Mouse (Mus musculus) heart, embryonic 16.5 days (tissue): ENCODE data around the gene Vamp4. TPM values are rescaled to one million over a fixed set of nuclear protein-coding genes. Genes with fewer than 3 reads are reported as not detected.

Experiments used
- ATAC-seq: fragments of 200-750 bp; cut with Nextera tagmentation; replicated peaks from 2 replicates; pipeline ENCODE4 v1.8.0; 2017; ENCODE audit warnings: moderate number of reproducible peaks; ENCODE audit not compliant: insufficient read depth, low FRiP score; ENCODE audit errors: extremely low read depth
- H3K27ac ChIP-seq: fragments of 300-500 bp; sonication (generic); 2 replicates; pipeline ENCODE4 v1.5.1; 2014; ENCODE audit warnings: mild to moderate bottlenecking, low read length, control low read depth, moderate library complexity
- H3K27me3 ChIP-seq: fragments of 300-500 bp; sonication (generic); 2 replicates; pipeline ENCODE4 v1.6.1; 2014; ENCODE audit warnings: low read length, mixed read lengths; ENCODE audit not compliant: control insufficient read depth, insufficient read depth
- H3K36me3 ChIP-seq: fragments of 300-500 bp; sonication (generic); 2 replicates; pipeline ENCODE4 v1.6.1; 2014; ENCODE audit not compliant: control insufficient read depth, insufficient read depth
- H3K4me1 ChIP-seq: fragments of 300-500 bp; sonication (generic); 2 replicates; pipeline ENCODE4 v1.6.1; 2014; ENCODE audit warnings: low read length, mixed read lengths; ENCODE audit not compliant: control insufficient read depth, insufficient read depth
- H3K4me2 ChIP-seq: fragments of 300-500 bp; sonication (generic); 2 replicates; pipeline ENCODE4 v1.6.1; 2014; ENCODE audit warnings: low read depth, mild to moderate bottlenecking, control low read depth, low read length
- H3K4me3 ChIP-seq: fragments of 300-500 bp; sonication (generic); 2 replicates; pipeline ENCODE4 v1.5.1; 2014; ENCODE audit warnings: mild to moderate bottlenecking, control low read depth, low read length
- H3K9ac ChIP-seq: fragments of 300-500 bp; sonication (generic); 2 replicates; pipeline ENCODE4 v1.6.1; 2014; ENCODE audit warnings: low read length, control low read depth
- H3K9me3 ChIP-seq: fragments of 300-500 bp; sonication (generic); replicated peaks from 2 replicates; pipeline ENCODE4 v1.6.1; 2016; ENCODE audit warnings: low read length; ENCODE audit not compliant: control insufficient read depth
- WGBS: fragments of 180-500 bp; shearing (Covaris S2); extraction: QIAGEN DNeasy Blood & Tissue Kit; methylation state at CpG from one replicate; pipeline ENCODE4 v1.1.7; 2014; 5-methylcytosine and 5-hydroxymethylcytosine counted together
- polyA plus RNA-seq: library from polyadenylated mRNA; unstranded; fragments of >200 nt; fragmentation: Nextera tagmentation; extraction: Ambion mirVana; gene quantifications from 2 replicates; pipeline ENCODE4 v1.2.1, GENCODE M21; 2015

Vamp4 gene
- polyA plus RNA-seq, 1 experiment from 2014 or later = 37.7 TPM

- no peaks in the 10 kb centered on the region for H3K27me3 ChIP-seq
- H3K4me3 ChIP-seq = peak overlapping the region; percentile 99
- peaks cover 2% of the 10 kb centered on the region; the same call in 1 of the 2 replicates for H3K9me3 ChIP-seq
- H3K36me3 ChIP-seq = peaks cover 15% of the 10 kb centered on the region
- peaks cover 12% of the 10 kb centered on the region for H3K4me1 ChIP-seq
- ATAC-seq = peak; percentile 50
- peak overlapping the region; percentile 93 for H3K27ac ChIP-seq
- peak overlapping the region; percentile 98 for H3K9ac ChIP-seq
- peak overlapping the region; percentile 86 for H3K4me2 ChIP-seq
- WGBS = under 1% methylated on average over 42 of the region's 46 CpGs
Observed at GRCm38 (mm10) chr1:162570931-162571601, 751 bp downstream of the Vamp4 start.

DNA sequence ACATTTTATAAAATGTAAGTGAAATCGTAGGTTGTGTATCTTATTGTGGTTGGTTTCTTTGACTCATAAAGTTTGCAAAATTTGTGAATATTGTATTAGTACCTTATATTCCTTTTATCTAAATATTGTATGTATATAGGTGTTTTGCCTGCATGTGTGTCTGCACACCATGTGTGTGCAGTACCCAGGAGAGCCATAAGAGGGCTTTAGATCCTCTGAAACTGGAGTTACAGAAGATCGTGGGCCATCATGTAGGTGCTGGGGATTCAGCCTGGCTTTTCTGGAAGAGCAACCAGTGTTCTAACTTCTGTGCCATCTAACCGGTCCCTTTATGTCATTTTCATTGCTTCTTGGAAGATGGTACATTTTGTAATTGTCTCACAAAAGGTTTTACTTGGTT lies 4.8 kb downstream of the Vamp4 start:
- WGBS = 91% methylated on average over 3 of the region's 3 CpGs

GRCm38 (mm10) chr1:162582884-162583283 lies 12.6 kb downstream of the Vamp4 start:
- WGBS = 77% methylated on average over 2 of the region's 2 CpGs
- no peak overlapping the region for H3K27ac ChIP-seq
- no peak overlapping the region for H3K4me3 ChIP-seq
- H3K4me1 ChIP-seq = no peaks in the 10 kb centered on the region
- H3K9ac ChIP-seq = no peak overlapping the region
- H3K27me3 ChIP-seq = no peaks in the 10 kb centered on the region
- ATAC-seq = no peak
- no peaks in the 10 kb centered on the region for H3K9me3 ChIP-seq
- H3K4me2 ChIP-seq = no peak overlapping the region
- peaks cover 21% of the 10 kb centered on the region for H3K36me3 ChIP-seq

More for the DNA sequence above, 4.8 kb downstream of the Vamp4 start:
- no peak overlapping the region for H3K27ac ChIP-seq
- H3K36me3 ChIP-seq = peaks cover 27% of the 10 kb centered on the region
- H3K9ac ChIP-seq = no peak overlapping the region
- no peak for ATAC-seq
- no peak overlapping the region for H3K4me2 ChIP-seq
- H3K4me3 ChIP-seq = no peak overlapping the region
- H3K27me3 ChIP-seq = no peaks in the 10 kb centered on the region
- peaks cover 10% of the 10 kb centered on the region for H3K4me1 ChIP-seq
- H3K9me3 ChIP-seq = peaks cover 2% of the 10 kb centered on the region; the same call in 1 of the 2 replicates

- Histone ChIP-seq H3K36me3 (peaks cover 8% of the 10 kb centered on the region), H3K9me3 (no peaks in the 10 kb centered on the region), H3K4me3 (no peak overlapping the region), H3K4me2 (no peak overlapping the region), H3K27me3 (no peaks in the 10 kb centered on the region), H3K27ac (no peak overlapping the region), H3K4me1 (peaks cover 5% of the 10 kb centered on the region), H3K9ac (no peak overlapping the region)
- 86% methylated on average over 4 of the region's 4 CpGs for WGBS
- no peak for ATAC-seq
Observed at GRCm38 (mm10) chr1:162586282-162586681, 16.0 kb downstream of the Vamp4 start.

- no peak overlapping the region for H3K4me2 ChIP-seq
- no peaks in the 10 kb centered on the region for H3K9me3 ChIP-seq
- peaks cover 5% of the 10 kb centered on the region for H3K4me1 ChIP-seq
- no peaks in the 10 kb centered on the region for H3K27me3 ChIP-seq
- peaks cover 4% of the 10 kb centered on the region; the same call in 1 of the 2 replicates for H3K36me3 ChIP-seq
- WGBS = 77% methylated on average over 3 of the region's 3 CpGs
- no peak overlapping the region for H3K9ac ChIP-seq
- H3K27ac ChIP-seq = no peak overlapping the region
- no peak overlapping the region for H3K4me3 ChIP-seq
- no peak for ATAC-seq
Observed at GRCm38 (mm10) chr1:162588606-162589005, 18.3 kb downstream of the Vamp4 start.

- Histone ChIP-seq H3K27me3 (no peaks in the 10 kb centered on the region), H3K9ac (no peak overlapping the region; the same call in 1 of the 2 replicates), H3K4me3 (no peak overlapping the region), H3K9me3 (no peaks in the 10 kb centered on the region), H3K36me3 (peaks cover 4% of the 10 kb centered on the region; the same call in 1 of the 2 replicates), H3K4me2 (peak overlapping the region; percentile 22; the same call in 1 of the 2 replicates), H3K4me1 (peaks cover 5% of the 10 kb centered on the region), H3K27ac (no peak overlapping the region)
- ATAC-seq = no peak
- 15% methylated on average over 9 of the region's 9 CpGs for WGBS
Observed at GRCm38 (mm10) chr1:162589443-162589842, 19.1 kb downstream of the Vamp4 start.

- no peak for ATAC-seq
- Histone ChIP-seq H3K27ac (no peak overlapping the region), H3K9me3 (no peaks in the 10 kb centered on the region), H3K9ac (no peak overlapping the region), H3K36me3 (peaks cover 6% of the 10 kb centered on the region; the same call in 1 of the 2 replicates), H3K27me3 (no peaks in the 10 kb centered on the region), H3K4me1 (peaks cover 5% of the 10 kb centered on the region), H3K4me3 (no peak overlapping the region), H3K4me2 (no peak overlapping the region)
- WGBS = 53% methylated on average over 8 of the region's 8 CpGs
Observed at GRCm38 (mm10) chr1:162590415-162590997, 20.2 kb downstream of the Vamp4 start.

DNA sequence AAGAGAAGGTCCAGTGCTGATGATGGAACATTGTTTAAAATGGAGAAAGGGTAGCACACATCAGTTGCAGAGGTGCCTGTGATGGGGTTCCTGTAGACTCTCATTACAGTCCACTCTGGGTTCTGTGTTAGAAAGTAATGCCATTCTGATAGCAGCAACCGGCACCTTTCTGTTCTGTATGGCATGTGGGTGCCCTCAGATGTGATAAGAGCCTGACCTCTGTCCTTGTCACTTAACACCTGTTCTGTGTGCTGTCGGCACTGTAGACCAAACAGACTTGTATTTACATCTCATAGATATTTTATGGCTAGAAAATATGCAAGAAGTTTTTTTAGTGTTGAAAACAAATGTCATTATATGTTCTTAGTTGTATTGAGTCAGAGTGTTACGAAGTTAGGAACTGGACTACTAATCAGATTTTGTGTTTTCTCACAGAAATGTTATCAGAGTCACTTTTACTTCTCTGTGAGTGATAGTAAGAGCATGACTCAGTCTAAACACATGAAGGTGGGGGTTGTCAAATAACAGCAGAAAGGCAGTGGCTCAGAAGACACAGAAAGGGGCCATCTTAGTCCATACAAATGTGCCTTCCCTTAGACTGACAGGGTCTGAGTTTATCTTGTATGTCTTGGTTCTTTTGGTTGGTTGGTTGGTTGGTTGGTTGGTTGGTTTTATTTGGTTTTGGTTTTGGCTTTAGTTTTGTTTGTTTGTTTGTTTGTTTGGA lies 27.2 kb downstream of the Vamp4 start:
- Histone ChIP-seq H3K9me3 (no peaks in the 10 kb centered on the region), H3K9ac (no peak overlapping the region), H3K27me3 (no peaks in the 10 kb centered on the region), H3K36me3 (peaks cover 23% of the 10 kb centered on the region), H3K4me1 (peaks cover 4% of the 10 kb centered on the region; the same call in 1 of the 2 replicates), H3K4me2 (no peak overlapping the region), H3K27ac (no peak overlapping the region), H3K4me3 (no peak overlapping the region)
- ATAC-seq = no peak
- WGBS = 44% methylated on average over 3 of the region's 3 CpGs

GRCm38 (mm10) chr1:162599617-162600016 lies 29.3 kb downstream of the Vamp4 start:
- no peak for ATAC-seq
- H3K9ac ChIP-seq = no peak overlapping the region
- no peak overlapping the region for H3K4me3 ChIP-seq
- H3K27me3 ChIP-seq = no peaks in the 10 kb centered on the region
- H3K4me1 ChIP-seq = peaks cover 4% of the 10 kb centered on the region; the same call in 1 of the 2 replicates
- H3K36me3 ChIP-seq = peaks cover 28% of the 10 kb centered on the region
- H3K4me2 ChIP-seq = no peak overlapping the region
- 90% methylated on average over 5 of the region's 5 CpGs for WGBS
- no peaks in the 10 kb centered on the region for H3K9me3 ChIP-seq
- no peak overlapping the region for H3K27ac ChIP-seq
